Mouse (Mus musculus): ENCODE results near the gene Atrn. TPM values are rescaled to one million over a fixed set of nuclear protein-coding genes. Genes with fewer than 3 reads are reported as not detected.
"Not testable (repeated sequence)": the region's sequence is repeated elsewhere in the genome, so short reads cannot be mapped to it uniquely, and the experiment has no call there.

Gene Atrn
- polyA plus RNA-seq, 2 experiments from 2014 or later, result 4.0 to 8.5 TPM

- ATAC-seq, result no peak
Observed at GRCm38 (mm10) chr2:130965042-130965441, 58.7 kb downstream of the Atrn start.

GRCm38 (mm10) chr2:130971030-130971429 is 64.7 kb downstream of the Atrn start:
- no peak for ATAC-seq

- no peak for ATAC-seq
Observed at GRCm38 (mm10) chr2:130972386-130972785, 66.1 kb downstream of the Atrn start.

GRCm38 (mm10) chr2:130974928-130975327 is 68.6 kb downstream of the Atrn start:
- no peak for ATAC-seq

GRCm38 (mm10) chr2:130977589-130977988 is 71.3 kb downstream of the Atrn start:
- no peak for ATAC-seq

GRCm38 (mm10) chr2:130978058-130978847 is 72.0 kb downstream of the Atrn start:
- ATAC-seq, result no peak

- no peak for ATAC-seq
Observed at GRCm38 (mm10) chr2:130979138-130979537, 72.8 kb downstream of the Atrn start.

GRCm38 (mm10) chr2:130992818-130993217 is 86.5 kb downstream of the Atrn start:
- ATAC-seq, result no peak

GRCm38 (mm10) chr2:131009123-131009522 is 102.8 kb downstream of the Atrn start:
- ATAC-seq, result no peak

- ATAC-seq, result no peak
Observed at GRCm38 (mm10) chr2:131010566-131010965, 104.3 kb downstream of the Atrn start.

GRCm38 (mm10) chr2:131025230-131025629 is 118.9 kb downstream of the Atrn start:
- ATAC-seq, result no peak

GRCm38 (mm10) chr2:131026941-131027340 is 120.6 kb downstream of the Atrn start:
- no peak for ATAC-seq

GRCm38 (mm10) chr2:131029065-131029935 is 123.0 kb downstream of the Atrn start:
- ATAC-seq, result no peak

- no peak for ATAC-seq
Observed at GRCm38 (mm10) chr2:131030561-131030960, 124.3 kb downstream of the Atrn start.

GRCm38 (mm10) chr2:131030998-131031397 is 124.7 kb downstream of the Atrn start:
- ATAC-seq, result no peak

- not testable (repeated sequence) for ATAC-seq
Observed at GRCm38 (mm10) chr2:131031406-131031805, 125.1 kb downstream of the Atrn start.

GRCm38 (mm10) chr2:131036343-131036742 is 130.0 kb downstream of the Atrn start:
- no peak for ATAC-seq

GRCm38 (mm10) chr2:131036757-131037156 is 130.5 kb downstream of the Atrn start:
- no peak for ATAC-seq

GRCm38 (mm10) chr2:131037226-131037990 is 131.1 kb downstream of the Atrn start:
- no peak for ATAC-seq

- ATAC-seq, result no peak
Observed at GRCm38 (mm10) chr2:131038197-131038596, 131.9 kb downstream of the Atrn start.

GRCm38 (mm10) chr2:131038675-131039074 is 132.4 kb downstream of the Atrn start:
- ATAC-seq, result no peak

GRCm38 (mm10) chr2:131040854-131041825 is 134.8 kb downstream of the Atrn start:
- no peak for ATAC-seq

All from CD4-positive, CD25-positive, alpha-beta regulatory T cell, adult 4 months (primary cell).